Comparison of ENCODE assay signal across 8 mouse cellular contexts in genomic region chr4:148087907-148088527, GRCm38 (mm10). TPM values are rescaled to one million over a fixed set of nuclear protein-coding genes. Genes with fewer than 3 reads are reported as not detected.
DNase-seq lines count a peak whose midpoint lies in the region; ATAC-seq and TF ChIP-seq lines count a peak whose summit lies in the region.

TSS of gene Agtrap (minus strand) at chr4:148088031.

- H3K4me3 ChIP-seq in E14TG2a.4 (replicated peaks; ENCODE audit: low read length) = peak within 1 kb of the TSS; percentile 94
- H3K4me3 ChIP-seq in forebrain, embryonic 12.5 days (replicated peaks) = peak within 1 kb of the TSS; percentile 64
- peak within 1 kb of the TSS; percentile 76 for H3K4me3 ChIP-seq in heart, postnatal 0 days (ENCODE audit: low read depth, low read length)
- H3K4me3 ChIP-seq in liver, postnatal 0 days (ENCODE audit: low read depth, low read length) = peak within 1 kb of the TSS; percentile 73
- peak within 1 kb of the TSS; percentile 46 for H3K4me3 ChIP-seq in neural tube, embryonic 14.5 days (ENCODE audit: low read depth, low read length)

- no peaks in the 10 kb centered on the region for H3K27me3 ChIP-seq in E14TG2a.4 (ENCODE audit: insufficient read depth, low read length)
- H3K27me3 ChIP-seq in forebrain, embryonic 12.5 days = no peaks in the 10 kb centered on the region
- no peaks in the 10 kb centered on the region for H3K27me3 ChIP-seq in heart, postnatal 0 days (ENCODE audit: control insufficient read depth, insufficient read depth, low read length)
- no peaks in the 10 kb centered on the region for H3K27me3 ChIP-seq in liver, postnatal 0 days (ENCODE audit: insufficient read depth, low read length)
- H3K27me3 ChIP-seq in neural tube, embryonic 14.5 days (ENCODE audit: control insufficient read depth, insufficient read depth, low read length) = no peaks in the 10 kb centered on the region

- WGBS in forebrain, embryonic 12.5 days = 5% methylated on average over 34 of the region's 34 CpGs
- 9% methylated on average over 27 of the region's 34 CpGs for WGBS in heart, postnatal 0 days
- 7% methylated on average over 34 of the region's 34 CpGs for WGBS in large intestine, adult 2 months
- 8% methylated on average over 31 of the region's 34 CpGs for whole genome bisulfite sequencing in liver, postnatal 0 days (ENCODE audit: insufficient replicate concordance)
- 5% methylated on average over 34 of the region's 34 CpGs for WGBS in neural tube, embryonic 14.5 days

- peak within 1 kb of the TSS; percentile 62 for H3K27ac ChIP-seq in forebrain, embryonic 12.5 days
- peak within 1 kb of the TSS; percentile 82 for H3K27ac ChIP-seq in heart, postnatal 0 days (ENCODE audit: low read depth)
- H3K27ac ChIP-seq in liver, postnatal 0 days (ENCODE audit: low read depth) = peak within 1 kb of the TSS; percentile 81
- peak within 1 kb of the TSS; percentile 40 for H3K27ac ChIP-seq in neural tube, embryonic 14.5 days (ENCODE audit: low read depth, low read length)

- H3K4me1 ChIP-seq in E14TG2a.4 (replicated peaks; ENCODE audit: low read depth, low read length) = peaks cover 64% of the 10 kb centered on the region
- peaks cover 48% of the 10 kb centered on the region for H3K4me1 ChIP-seq in forebrain, embryonic 12.5 days
- peaks cover 29% of the 10 kb centered on the region for H3K4me1 ChIP-seq in heart, postnatal 0 days (ENCODE audit: control insufficient read depth, insufficient read depth)
- H3K4me1 ChIP-seq in liver, postnatal 0 days (ENCODE audit: insufficient read depth) = peaks cover 39% of the 10 kb centered on the region
- H3K4me1 ChIP-seq in neural tube, embryonic 14.5 days (ENCODE audit: control insufficient read depth, insufficient read depth, low read length) = peaks cover 12% of the 10 kb centered on the region

- peaks cover 16% of the 10 kb centered on the region for H3K36me3 ChIP-seq in E14TG2a.4 (ENCODE audit: insufficient read depth, low read length)
- no peaks in the 10 kb centered on the region for H3K36me3 ChIP-seq in forebrain, embryonic 12.5 days (replicated peaks)
- no peaks in the 10 kb centered on the region for H3K36me3 ChIP-seq in heart, postnatal 0 days (replicated peaks; ENCODE audit: control insufficient read depth, insufficient read depth, low read length)
- no peaks in the 10 kb centered on the region for H3K36me3 ChIP-seq in liver, postnatal 0 days (replicated peaks; ENCODE audit: insufficient read depth, low read length)
- no peaks in the 10 kb centered on the region for H3K36me3 ChIP-seq in neural tube, embryonic 14.5 days (ENCODE audit: control insufficient read depth, insufficient read depth, low read length)

- peak; percentile 93 for ATAC-seq in forebrain, embryonic 12.5 days (ENCODE audit: low FRiP score)
- ATAC-seq in heart, postnatal 0 days (ENCODE audit: insufficient read depth, low read depth) = peak; percentile 88
- peak; percentile 86 for ATAC-seq in liver, postnatal 0 days
- peak; percentile 90 for ATAC-seq in neural tube, embryonic 14.5 days (ENCODE audit: low read depth)

- H3K4me2 ChIP-seq in forebrain, embryonic 12.5 days = peak within 1 kb of the TSS; percentile 80
- peak within 1 kb of the TSS; percentile 78 for H3K4me2 ChIP-seq in heart, postnatal 0 days (ENCODE audit: low read depth, low read length)
- peak within 1 kb of the TSS; percentile 77 for H3K4me2 ChIP-seq in liver, postnatal 0 days (ENCODE audit: low read depth, low read length)
- peak within 1 kb of the TSS; percentile 73 for H3K4me2 ChIP-seq in neural tube, embryonic 14.5 days (ENCODE audit: low read depth, low read length)

- peak; percentile 79 for DNase-seq in c-Kit-positive CD71-positive TER-119-positive erythroid progenitor cells, embryonic 14.5 days (ENCODE audit: low spot score)
- DNase-seq in heart, postnatal 0 days (ENCODE audit: low spot score) = peak; percentile 95
- peak; percentile 61 for DNase-seq in large intestine, adult 2 months (ENCODE audit: low read depth, low spot score)
- peak; percentile 93 for DNase-seq in liver, postnatal 0 days
- DNase-seq in testis, postnatal 10 days (ENCODE audit: low spot score) = peak; percentile 97

- no peak for TF ChIP-seq CTCF in E14TG2a.4 (conservative IDR thresholded peaks at IDR 0.05; ENCODE audit: low read length)
- TF ChIP-seq CTCF in heart, postnatal 0 days (IDR thresholded peaks at IDR 0.05; ENCODE audit: low read depth) = no peak
- no peak for TF ChIP-seq CTCF in liver, postnatal 0 days (IDR thresholded peaks at IDR 0.05; ENCODE audit: low read depth)

- no peaks in the 10 kb centered on the region for H3K9me3 ChIP-seq in E14TG2a.4 (ENCODE audit: low read length)
- H3K9me3 ChIP-seq in forebrain, embryonic 12.5 days = no peaks in the 10 kb centered on the region
- no peaks in the 10 kb centered on the region for H3K9me3 ChIP-seq in heart, postnatal 0 days (replicated peaks; ENCODE audit: control insufficient read depth, low read length)
- no peaks in the 10 kb centered on the region for H3K9me3 ChIP-seq in liver, postnatal 0 days (ENCODE audit: low read length)
- no peaks in the 10 kb centered on the region for H3K9me3 ChIP-seq in neural tube, embryonic 14.5 days (ENCODE audit: control insufficient read depth, low read length)

- TF ChIP-seq EP300 in heart, postnatal 0 days (IDR thresholded peaks at IDR 0.05; ENCODE audit: low read depth) = no peak
- no peak for TF ChIP-seq EP300 in liver, postnatal 0 days (IDR thresholded peaks at IDR 0.05; ENCODE audit: low read depth)

- H3K9ac ChIP-seq in forebrain, embryonic 12.5 days = peak within 1 kb of the TSS; percentile 68
- peak within 1 kb of the TSS; percentile 79 for H3K9ac ChIP-seq in heart, postnatal 0 days (replicated peaks; ENCODE audit: low read depth, low read length)
- peak within 1 kb of the TSS; percentile 75 for H3K9ac ChIP-seq in liver, postnatal 0 days (replicated peaks)
- peak within 1 kb of the TSS; percentile 55 for H3K9ac ChIP-seq in neural tube, embryonic 14.5 days (replicated peaks; ENCODE audit: low read depth, low read length)

RNA-seq across cellular contexts. Expression of gene Agtrap, which starts in this region (rescaled TPM):
- polyA plus RNA-seq in forebrain, embryonic 12.5 days (2016; fragmentation: Nextera tagmentation; extraction: Ambion mirVana) = 8.4 and 9.2 TPM in 2 replicates
- 21.2 and 31.4 TPM in 2 replicates for total RNA-seq in heart, postnatal 0 days (2014; rRNA removed; ENCODE audit: low replicate concordance)
- 22.9 and 25.2 TPM in 2 replicates for polyA plus RNA-seq in heart, postnatal 0 days (2015; fragmentation: Nextera tagmentation; extraction: Ambion mirVana)
- polyA plus RNA-seq in large intestine, adult 2 months (2012; rRNA removed) = 13.3 and 15.4 TPM in 2 replicates
- polyA plus RNA-seq in liver, postnatal 0 days (2015; fragmentation: Nextera tagmentation; extraction: Ambion mirVana) = 10.4 and 10.8 TPM in 2 replicates
- polyA plus RNA-seq in neural tube, embryonic 14.5 days (2014; fragmentation: Nextera tagmentation; extraction: Ambion mirVana) = 2.6 and 5.5 TPM in 2 replicates

Comparison
In these comparisons a context has a peak if more than half of its experiments do, and no peak if none do; other contexts are left out.
1. Peak in every context shown above with its lines: DNase-seq, ATAC-seq, H3K4me3 ChIP-seq and H3K27ac ChIP-seq.